Mouse (Mus musculus): Measurements from ENCODE around the gene Ggt5. TPM values are rescaled to one million over a fixed set of nuclear protein-coding genes. Genes with fewer than 3 reads are reported as not detected.

Gene Ggt5
- polyA plus RNA-seq, 1 experiment from 2014 or later, result 1.7 TPM

GRCm38 (mm10) chr10:75646406-75646805, 57.3 kb downstream of the Ggt5 start:
- no peaks in the 10 kb centered on the region for H3K9me3 ChIP-seq
- WGBS, result 93% methylated on average over 6 of the region's 6 CpGs
- H3K27me3 ChIP-seq, result no peaks in the 10 kb centered on the region
- peaks cover 14% of the 10 kb centered on the region for H3K4me1 ChIP-seq
- ATAC-seq (ENCODE audit: low FRiP score, low read depth), result no peak
- peaks cover 51% of the 10 kb centered on the region for H3K36me3 ChIP-seq
- H3K4me3 ChIP-seq, result no peak overlapping the region
- H3K4me2 ChIP-seq (replicated peaks), result no peak overlapping the region
- H3K9ac ChIP-seq (replicated peaks), result no peak overlapping the region
- no peak overlapping the region for H3K27ac ChIP-seq (replicated peaks)

- H3K4me3 ChIP-seq, result no peak overlapping the region
- WGBS, result 89% methylated on average over 3 of the region's 3 CpGs
- ATAC-seq (ENCODE audit: low FRiP score, low read depth), result no peak
Observed at GRCm38 (mm10) chr10:75647362-75647761, 58.2 kb downstream of the Ggt5 start.

GRCm38 (mm10) chr10:75648091-75648490, 59.0 kb downstream of the Ggt5 start:
- Histone ChIP-seq H3K4me1 (peaks cover 13% of the 10 kb centered on the region), H3K27ac (replicated peaks) (no peak overlapping the region), H3K36me3 (peaks cover 67% of the 10 kb centered on the region), H3K4me2 (replicated peaks) (no peak overlapping the region), H3K4me3 (no peak overlapping the region), H3K9ac (replicated peaks) (no peak overlapping the region), H3K27me3 (no peaks in the 10 kb centered on the region), H3K9me3 (no peaks in the 10 kb centered on the region)
- 95% methylated on average over 6 of the region's 6 CpGs for WGBS
- ATAC-seq (ENCODE audit: low FRiP score, low read depth), result no peak

More at GRCm38 (mm10) chr10:75647362-75647761, 58.2 kb downstream of the Ggt5 start:
- no peak overlapping the region for H3K4me2 ChIP-seq (replicated peaks)
- peaks cover 14% of the 10 kb centered on the region for H3K4me1 ChIP-seq
- H3K36me3 ChIP-seq, result peaks cover 60% of the 10 kb centered on the region
- H3K9me3 ChIP-seq, result no peaks in the 10 kb centered on the region
- H3K27ac ChIP-seq (replicated peaks), result no peak overlapping the region
- H3K9ac ChIP-seq (replicated peaks), result no peak overlapping the region
- no peaks in the 10 kb centered on the region for H3K27me3 ChIP-seq

- 94% methylated on average over 7 of the region's 7 CpGs for WGBS
- ATAC-seq (ENCODE audit: low FRiP score, low read depth), result no peak
Observed at GRCm38 (mm10) chr10:75649001-75649400, 59.9 kb downstream of the Ggt5 start.

GRCm38 (mm10) chr10:75649406-75649995, 60.4 kb downstream of the Ggt5 start:
- 90% methylated on average over 4 of the region's 4 CpGs for WGBS
- Histone ChIP-seq H3K4me3 (no peak overlapping the region), H3K9me3 (no peaks in the 10 kb centered on the region), H3K36me3 (peaks cover 82% of the 10 kb centered on the region), H3K4me2 (replicated peaks) (no peak overlapping the region), H3K27ac (replicated peaks) (no peak overlapping the region), H3K4me1 (no peaks in the 10 kb centered on the region), H3K9ac (replicated peaks) (no peak overlapping the region), H3K27me3 (no peaks in the 10 kb centered on the region)
- ATAC-seq (ENCODE audit: low FRiP score, low read depth), result no peak

More at GRCm38 (mm10) chr10:75649001-75649400, 59.9 kb downstream of the Ggt5 start:
- Histone ChIP-seq H3K4me1 (peaks cover 4% of the 10 kb centered on the region), H3K9me3 (no peaks in the 10 kb centered on the region), H3K36me3 (peaks cover 77% of the 10 kb centered on the region), H3K9ac (replicated peaks) (no peak overlapping the region), H3K4me3 (no peak overlapping the region), H3K27me3 (no peaks in the 10 kb centered on the region), H3K4me2 (replicated peaks) (no peak overlapping the region), H3K27ac (replicated peaks) (no peak overlapping the region)

- 90% methylated on average over 6 of the region's 6 CpGs for WGBS
- H3K9ac ChIP-seq (replicated peaks), result no peak overlapping the region
- H3K27ac ChIP-seq (replicated peaks), result no peak overlapping the region
- H3K27me3 ChIP-seq, result no peaks in the 10 kb centered on the region
- no peak overlapping the region for H3K4me3 ChIP-seq
- H3K9me3 ChIP-seq, result no peaks in the 10 kb centered on the region
- no peaks in the 10 kb centered on the region for H3K4me1 ChIP-seq
- no peak overlapping the region for H3K4me2 ChIP-seq (replicated peaks)
- peaks cover 90% of the 10 kb centered on the region for H3K36me3 ChIP-seq
- no peak for ATAC-seq (ENCODE audit: low FRiP score, low read depth)
Observed at GRCm38 (mm10) chr10:75650306-75650902, 61.3 kb downstream of the Ggt5 start.

GRCm38 (mm10) chr10:75651381-75652068, 62.4 kb downstream of the Ggt5 start:
- Histone ChIP-seq H3K4me2 (replicated peaks) (no peak overlapping the region), H3K27ac (replicated peaks) (no peak overlapping the region), H3K4me3 (no peak overlapping the region), H3K9ac (replicated peaks) (no peak overlapping the region), H3K27me3 (no peaks in the 10 kb centered on the region), H3K4me1 (no peaks in the 10 kb centered on the region), H3K9me3 (no peaks in the 10 kb centered on the region), H3K36me3 (peaks cover 90% of the 10 kb centered on the region)
- 97% methylated on average over 16 of the region's 16 CpGs for WGBS
- no peak for ATAC-seq (ENCODE audit: low FRiP score, low read depth)

GRCm38 (mm10) chr10:75654053-75654452, 64.9 kb downstream of the Ggt5 start:
- H3K4me3 ChIP-seq, result no peak overlapping the region
- no peak overlapping the region for H3K4me2 ChIP-seq (replicated peaks)
- no peak for ATAC-seq (ENCODE audit: low FRiP score, low read depth)
- no peak overlapping the region for H3K9ac ChIP-seq (replicated peaks)
- no peaks in the 10 kb centered on the region for H3K4me1 ChIP-seq
- H3K27me3 ChIP-seq, result no peaks in the 10 kb centered on the region
- no peaks in the 10 kb centered on the region for H3K9me3 ChIP-seq
- H3K27ac ChIP-seq (replicated peaks), result no peak overlapping the region
- H3K36me3 ChIP-seq, result peaks cover 92% of the 10 kb centered on the region
- WGBS, result 92% methylated on average over 4 of the region's 4 CpGs

- Histone ChIP-seq H3K4me2 (replicated peaks) (no peak overlapping the region), H3K9ac (replicated peaks) (no peak overlapping the region), H3K4me1 (no peaks in the 10 kb centered on the region), H3K36me3 (peaks cover 81% of the 10 kb centered on the region), H3K27ac (replicated peaks) (no peak overlapping the region), H3K27me3 (no peaks in the 10 kb centered on the region), H3K4me3 (no peak overlapping the region), H3K9me3 (no peaks in the 10 kb centered on the region)
- no peak for ATAC-seq (ENCODE audit: low FRiP score, low read depth)
- WGBS, result 89% methylated on average over 5 of the region's 5 CpGs
Observed at GRCm38 (mm10) chr10:75657165-75657564, 68.0 kb downstream of the Ggt5 start.

GRCm38 (mm10) chr10:75657772-75658171, 68.6 kb downstream of the Ggt5 start:
- Histone ChIP-seq H3K9ac (replicated peaks) (no peak overlapping the region), H3K4me1 (no peaks in the 10 kb centered on the region), H3K27ac (replicated peaks) (no peak overlapping the region), H3K27me3 (no peaks in the 10 kb centered on the region), H3K4me3 (no peak overlapping the region), H3K36me3 (peaks cover 81% of the 10 kb centered on the region), H3K9me3 (no peaks in the 10 kb centered on the region), H3K4me2 (replicated peaks) (no peak overlapping the region)
- no peak for ATAC-seq (ENCODE audit: low FRiP score, low read depth)
- 97% methylated on average over 7 of the region's 7 CpGs for WGBS

GRCm38 (mm10) chr10:75661381-75661780, 72.2 kb downstream of the Ggt5 start:
- Histone ChIP-seq H3K4me2 (replicated peaks) (no peak overlapping the region), H3K4me3 (no peak overlapping the region), H3K27me3 (0 out of 2 replicates have a peak, but pooled peaks cover under 1% of the 10 kb centered on the region), H3K4me1 (peaks cover 4% of the 10 kb centered on the region), H3K27ac (replicated peaks) (no peak overlapping the region), H3K36me3 (peaks cover 54% of the 10 kb centered on the region), H3K9ac (replicated peaks) (no peak overlapping the region), H3K9me3 (no peaks in the 10 kb centered on the region)
- ATAC-seq (ENCODE audit: low FRiP score, low read depth), result no peak
- WGBS, result 86% methylated on average over 6 of the region's 6 CpGs

- ATAC-seq (ENCODE audit: low FRiP score, low read depth), result no peak
- peaks cover 5% of the 10 kb centered on the region; the same call in 1 of the 2 replicates for H3K27me3 ChIP-seq
- H3K9me3 ChIP-seq, result no peaks in the 10 kb centered on the region
- peaks cover 49% of the 10 kb centered on the region for H3K36me3 ChIP-seq
- no peak overlapping the region for H3K27ac ChIP-seq (replicated peaks)
- WGBS, result 91% methylated on average over 3 of the region's 3 CpGs
- H3K9ac ChIP-seq (replicated peaks), result no peak overlapping the region
- H3K4me3 ChIP-seq, result no peak overlapping the region
- peaks cover 9% of the 10 kb centered on the region for H3K4me1 ChIP-seq
- no peak overlapping the region for H3K4me2 ChIP-seq (replicated peaks)
Observed at GRCm38 (mm10) chr10:75661876-75662275, 72.7 kb downstream of the Ggt5 start.

Data from midbrain, embryonic 12.5 days (tissue).